Mouse (Mus musculus): ENCODE results near the gene Lst1.

GRCm38 (mm10) chr17:35175968-35176367 lies 12.3 kb downstream of the Lst1 start, which contains the start of gene Aif1:
- no peak for TF ChIP-seq CTCF (IDR thresholded peaks at IDR 0.05; ENCODE audit: low read depth)
- TF ChIP-seq EP300 (optimal IDR thresholded peaks at IDR 0.05) = no peak
